Mouse (Mus musculus): ENCODE measurements around the gene Defb45. TPM values are rescaled to one million over a fixed set of nuclear protein-coding genes. Genes with fewer than 3 reads are reported as not detected.

Defb45 gene
- polyA plus RNA-seq, 1 experiment from 2014 or later = not detected

- 86% methylated on average over 15 of the region's 15 CpGs for WGBS
- ATAC-seq = no peak
Observed at GRCm38 (mm10) chr2:152604057-152604456, 4.9 kb upstream of the Defb45 start, which contains the start of gene Defb36. TSS of gene Defb36 (plus strand) at chr2:152604327.

GRCm38 (mm10) chr2:152601275-152601960, 2.2 kb upstream of the Defb45 start:
- no peaks in the 10 kb centered on the region for H3K9me3 ChIP-seq (replicated peaks)
- H3K9ac ChIP-seq = no peak overlapping the region
- no peaks in the 10 kb centered on the region for H3K27me3 ChIP-seq
- WGBS = 70% methylated on average over 4 of the region's 4 CpGs
- H3K4me2 ChIP-seq = no peak overlapping the region
- H3K27ac ChIP-seq = no peak overlapping the region
- H3K36me3 ChIP-seq (ENCODE audit: poor library complexity, severe bottlenecking) = no peaks in the 10 kb centered on the region
- no peak for ATAC-seq
- no peaks in the 10 kb centered on the region for H3K4me1 ChIP-seq
- H3K4me3 ChIP-seq = no peak overlapping the region

More at GRCm38 (mm10) chr2:152604057-152604456, 4.9 kb upstream of the Defb45 start, which contains the start of gene Defb36:
- no peak within 1 kb of the TSS for H3K9ac ChIP-seq
- no peak within 1 kb of the TSS for H3K4me3 ChIP-seq
- H3K36me3 ChIP-seq (ENCODE audit: poor library complexity, severe bottlenecking) = no peaks in the 10 kb centered on the region
- H3K4me2 ChIP-seq = no peak within 1 kb of the TSS
- no peaks in the 10 kb centered on the region for H3K27me3 ChIP-seq
- H3K27ac ChIP-seq = no peak within 1 kb of the TSS
- no peaks in the 10 kb centered on the region for H3K4me1 ChIP-seq
- H3K9me3 ChIP-seq (replicated peaks) = no peaks in the 10 kb centered on the region

GRCm38 (mm10) chr2:152600076-152600475, 877 bp upstream of the Defb45 start:
- WGBS = 94% methylated on average over 6 of the region's 6 CpGs
- Histone ChIP-seq H3K9ac (no peak overlapping the region), H3K9me3 (replicated peaks) (no peaks in the 10 kb centered on the region), H3K4me1 (no peaks in the 10 kb centered on the region), H3K36me3 (ENCODE audit: poor library complexity, severe bottlenecking) (no peaks in the 10 kb centered on the region), H3K27ac (no peak overlapping the region), H3K4me2 (no peak overlapping the region), H3K4me3 (no peak overlapping the region), H3K27me3 (no peaks in the 10 kb centered on the region)
- ATAC-seq = no peak

GRCm38 (mm10) chr2:152589021-152589420, 10.2 kb downstream of the Defb45 start:
- H3K9me3 ChIP-seq (replicated peaks) = no peaks in the 10 kb centered on the region
- 31% methylated on average over 6 of the region's 6 CpGs for WGBS
- no peaks in the 10 kb centered on the region for H3K27me3 ChIP-seq
- no peak overlapping the region for H3K4me2 ChIP-seq
- H3K9ac ChIP-seq = no peak overlapping the region
- no peak overlapping the region for H3K27ac ChIP-seq
- H3K4me3 ChIP-seq = no peak overlapping the region
- no peaks in the 10 kb centered on the region for H3K36me3 ChIP-seq (ENCODE audit: poor library complexity, severe bottlenecking)
- ATAC-seq = no peak
- 0 out of 2 replicates have a peak, but pooled peaks cover 8% of the 10 kb centered on the region for H3K4me1 ChIP-seq

- no peaks in the 10 kb centered on the region for H3K9me3 ChIP-seq (replicated peaks)
- H3K4me3 ChIP-seq = no peak overlapping the region
- no peak overlapping the region for H3K9ac ChIP-seq
- H3K36me3 ChIP-seq (ENCODE audit: poor library complexity, severe bottlenecking) = no peaks in the 10 kb centered on the region
- H3K4me1 ChIP-seq = 0 out of 2 replicates have a peak, but pooled peaks cover 8% of the 10 kb centered on the region
- H3K27ac ChIP-seq = no peak overlapping the region
- no peak for ATAC-seq
- WGBS = 33% methylated on average over 2 of the region's 2 CpGs
- no peak overlapping the region for H3K4me2 ChIP-seq
- H3K27me3 ChIP-seq = no peaks in the 10 kb centered on the region
Observed at GRCm38 (mm10) chr2:152588450-152588849, 10.7 kb downstream of the Defb45 start.

GRCm38 (mm10) chr2:152586926-152587560, 12.2 kb downstream of the Defb45 start:
- H3K4me3 ChIP-seq = no peak overlapping the region
- H3K4me2 ChIP-seq = no peak overlapping the region
- no peaks in the 10 kb centered on the region for H3K36me3 ChIP-seq (ENCODE audit: poor library complexity, severe bottlenecking)
- H3K27ac ChIP-seq = no peak overlapping the region
- 0 out of 2 replicates have a peak, but pooled peaks cover 8% of the 10 kb centered on the region for H3K4me1 ChIP-seq
- ATAC-seq = no peak
- whole genome bisulfite sequencing = 74% methylated on average over 4 of the region's 4 CpGs
- H3K9ac ChIP-seq = no peak overlapping the region
- H3K9me3 ChIP-seq (replicated peaks) = no peaks in the 10 kb centered on the region
- no peaks in the 10 kb centered on the region for H3K27me3 ChIP-seq

GRCm38 (mm10) chr2:152580612-152581011, 18.6 kb downstream of the Defb45 start:
- no peaks in the 10 kb centered on the region for H3K27me3 ChIP-seq
- no peak overlapping the region for H3K9ac ChIP-seq
- H3K4me2 ChIP-seq = no peak overlapping the region
- no peaks in the 10 kb centered on the region for H3K9me3 ChIP-seq (replicated peaks)
- no peaks in the 10 kb centered on the region for H3K36me3 ChIP-seq (ENCODE audit: poor library complexity, severe bottlenecking)
- H3K27ac ChIP-seq = no peak overlapping the region
- H3K4me1 ChIP-seq = no peaks in the 10 kb centered on the region
- 92% methylated on average over 11 of the region's 11 CpGs for WGBS
- ATAC-seq = no peak
- no peak overlapping the region for H3K4me3 ChIP-seq

GRCm38 (mm10) chr2:152580107-152580506, 19.1 kb downstream of the Defb45 start, which contains the start of gene Defb19:
TSS of gene Defb19 (minus strand) at chr2:152580312.
- H3K9me3 ChIP-seq (replicated peaks) = no peaks in the 10 kb centered on the region
- H3K27me3 ChIP-seq = no peaks in the 10 kb centered on the region
- no peak for ATAC-seq
- H3K27ac ChIP-seq = no peak within 1 kb of the TSS
- no peak within 1 kb of the TSS for H3K4me3 ChIP-seq
- no peaks in the 10 kb centered on the region for H3K4me1 ChIP-seq
- 85% methylated on average over 7 of the region's 7 CpGs for WGBS
- H3K9ac ChIP-seq = no peak within 1 kb of the TSS
- no peak within 1 kb of the TSS for H3K4me2 ChIP-seq
- H3K36me3 ChIP-seq (ENCODE audit: poor library complexity, severe bottlenecking) = no peaks in the 10 kb centered on the region

- Histone ChIP-seq H3K27ac (no peak overlapping the region), H3K4me3 (no peak overlapping the region), H3K9me3 (replicated peaks) (no peaks in the 10 kb centered on the region), H3K4me1 (no peaks in the 10 kb centered on the region), H3K9ac (no peak overlapping the region), H3K36me3 (ENCODE audit: poor library complexity, severe bottlenecking) (no peaks in the 10 kb centered on the region), H3K4me2 (no peak overlapping the region), H3K27me3 (no peaks in the 10 kb centered on the region)
- no peak for ATAC-seq
- WGBS = 90% methylated on average over 8 of the region's 8 CpGs
Observed at GRCm38 (mm10) chr2:152573484-152573883, 25.7 kb downstream of the Defb45 start.

GRCm38 (mm10) chr2:152572114-152572794, 26.9 kb downstream of the Defb45 start, which contains the start of gene Defb21:
TSS of gene Defb21 (plus strand) at chr2:152572744.
- Histone ChIP-seq H3K4me3 (no peak within 1 kb of the TSS), H3K9me3 (replicated peaks) (no peaks in the 10 kb centered on the region), H3K4me1 (no peaks in the 10 kb centered on the region), H3K9ac (no peak within 1 kb of the TSS), H3K4me2 (no peak within 1 kb of the TSS), H3K27me3 (no peaks in the 10 kb centered on the region), H3K36me3 (ENCODE audit: poor library complexity, severe bottlenecking) (no peaks in the 10 kb centered on the region), H3K27ac (no peak within 1 kb of the TSS)
- WGBS = 64% methylated on average over 11 of the region's 11 CpGs
- no peak for ATAC-seq

GRCm38 (mm10) chr2:152570313-152570712, 28.9 kb downstream of the Defb45 start:
- H3K9ac ChIP-seq = no peak overlapping the region
- H3K4me1 ChIP-seq = no peaks in the 10 kb centered on the region
- no peaks in the 10 kb centered on the region for H3K9me3 ChIP-seq (replicated peaks)
- no peak overlapping the region for H3K27ac ChIP-seq
- H3K4me2 ChIP-seq = no peak overlapping the region
- H3K36me3 ChIP-seq (ENCODE audit: poor library complexity, severe bottlenecking) = no peaks in the 10 kb centered on the region
- H3K27me3 ChIP-seq = no peaks in the 10 kb centered on the region
- no peak for ATAC-seq
- no peak overlapping the region for H3K4me3 ChIP-seq
- WGBS = 86% methylated on average over 6 of the region's 6 CpGs

GRCm38 (mm10) chr2:152569881-152570280, 29.3 kb downstream of the Defb45 start:
- Histone ChIP-seq H3K27ac (no peak overlapping the region), H3K4me2 (no peak overlapping the region), H3K4me1 (no peaks in the 10 kb centered on the region), H3K4me3 (no peak overlapping the region), H3K9me3 (replicated peaks) (no peaks in the 10 kb centered on the region), H3K9ac (no peak overlapping the region), H3K36me3 (ENCODE audit: poor library complexity, severe bottlenecking) (no peaks in the 10 kb centered on the region), H3K27me3 (no peaks in the 10 kb centered on the region)
- no peak for ATAC-seq
- 82% methylated on average over 4 of the region's 4 CpGs for WGBS
